Mouse (Mus musculus): Measurements from ENCODE around the gene Myof.

DNA sequence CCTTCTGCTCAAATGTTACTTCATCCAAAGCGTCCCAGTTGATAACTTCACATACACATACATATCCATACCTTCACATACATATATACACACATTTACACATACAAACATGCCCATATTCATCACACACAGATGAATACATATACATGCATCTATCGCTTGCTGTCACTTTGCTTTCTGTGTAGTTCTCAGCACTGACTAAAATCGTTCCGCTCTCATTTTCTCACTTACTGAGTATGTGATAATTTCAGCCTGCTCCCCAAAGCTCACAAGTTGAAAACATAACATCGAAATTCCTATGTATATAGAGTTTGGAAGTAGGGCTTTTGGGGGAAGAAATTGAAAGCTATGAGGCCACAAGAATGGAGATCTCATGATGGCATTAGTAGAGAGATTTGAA lies 67.4 kb downstream of the Myof start:
- TF ChIP-seq POLR2A (IDR thresholded peaks at IDR 0.05; ENCODE audit: low read depth, low read length), result no peak
- no peak for TF ChIP-seq CTCF (IDR thresholded peaks at IDR 0.05; ENCODE audit: borderline replicate concordance, insufficient read depth, low read length)

Data from embryonic fibroblast, embryonic 13.5 days (primary cell).